Mouse (Mus musculus) liver, embryonic 14.5 days (tissue): ENCODE results near the gene Asb1.

ENCODE experiments used
- CTCF ChIP-seq: IDR thresholded peaks from 2 replicates; pipeline ENCODE4 v1.5.1; 2016; ENCODE audit warnings: antibody characterized with exemption, low read depth, control low read depth
- EP300 ChIP-seq: IDR thresholded peaks from 2 replicates; pipeline ENCODE4 v1.6.1; 2016; ENCODE audit warnings: antibody characterized with exemption, low read depth

DNA sequence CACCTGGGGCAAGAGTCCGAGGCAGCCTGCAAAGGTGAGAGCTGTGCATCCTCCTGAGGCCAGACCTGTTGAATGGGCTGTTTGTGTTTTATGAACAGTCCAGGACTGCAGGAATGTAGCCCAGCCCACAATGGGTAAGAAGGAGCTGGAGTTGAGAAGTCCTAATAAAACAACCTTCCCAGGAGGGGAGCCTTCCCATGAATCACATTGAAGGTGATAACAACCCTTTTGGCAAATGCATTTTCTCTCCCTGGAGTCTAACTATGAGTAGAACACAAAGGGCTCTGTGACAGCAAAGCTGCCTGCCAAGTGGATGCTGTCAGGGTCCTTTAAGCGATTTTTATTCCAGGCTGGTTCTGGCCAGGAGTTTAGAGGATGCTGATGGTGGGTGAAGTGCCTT, 40.9 kb downstream of the Asb1 start:
- TF ChIP-seq EP300 (no peak), CTCF (no peak)
